ENCODE assay signal across 11 mouse cellular contexts in the genomic region with DNA sequence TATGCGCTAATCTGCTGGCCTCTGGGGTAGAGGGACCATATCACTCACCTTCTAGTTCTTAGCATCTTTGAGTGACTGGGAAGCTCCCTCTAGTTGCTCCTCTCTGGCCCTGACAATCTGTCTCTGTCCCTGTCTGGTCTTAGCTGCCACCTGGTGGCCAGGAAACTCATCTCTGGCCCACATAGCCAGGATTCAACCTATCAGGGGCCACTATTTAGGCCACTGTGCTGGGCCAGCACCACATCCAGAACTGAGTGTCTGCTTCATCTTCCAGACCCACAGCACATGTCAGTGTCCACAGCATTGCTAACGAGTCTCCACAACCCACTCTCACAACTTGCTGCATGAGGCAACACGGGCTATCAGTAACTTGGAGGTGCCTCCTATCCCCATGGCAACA. TPM values are rescaled to one million over a fixed set of nuclear protein-coding genes. Genes with fewer than 3 reads are reported as not detected.
A peak's percentile ranks its signal among the peaks of the same experiment; 100 is the strongest.
DNase-seq lines count a peak whose midpoint lies in the region; ATAC-seq and TF ChIP-seq lines count a peak whose summit lies in the region.
"Had no signal": no experiment of that assay in that cellular context is flagged by ENCODE, and none has a peak within 500 bp of the region (broad histone marks: within the 10 kb centered on the region; RNA-seq: fewer than 3 reads in every experiment).

No protein-coding gene starts in this region.

- peaks cover 38% of the 10 kb centered on the region for H3K36me3 ChIP-seq in heart, postnatal 0 days (replicated peaks; ENCODE audit: control insufficient read depth, insufficient read depth, low read length)
- peaks cover 26% of the 10 kb centered on the region for H3K36me3 ChIP-seq in heart, embryonic 12.5 days
- H3K36me3 ChIP-seq in midbrain, postnatal 0 days (ENCODE audit: insufficient read depth, low read length): peaks cover 40% of the 10 kb centered on the region
- H3K36me3 ChIP-seq in midbrain, embryonic 10.5 days: peaks cover 35% of the 10 kb centered on the region

- ATAC-seq in heart, postnatal 0 days (ENCODE audit: insufficient read depth, low read depth): no peak
- ATAC-seq in heart, embryonic 12.5 days (ENCODE audit: insufficient number of reproducible peaks, low FRiP score): no peak
- ATAC-seq in midbrain, postnatal 0 days (ENCODE audit: low FRiP score): no peak

- no peaks in the 10 kb centered on the region for H3K9me3 ChIP-seq in heart, postnatal 0 days (replicated peaks; ENCODE audit: control insufficient read depth, low read length)
- H3K9me3 ChIP-seq in heart, embryonic 12.5 days (replicated peaks): no peaks in the 10 kb centered on the region
- no peaks in the 10 kb centered on the region for H3K9me3 ChIP-seq in midbrain, postnatal 0 days (ENCODE audit: low read length)
- H3K9me3 ChIP-seq in midbrain, embryonic 10.5 days (replicated peaks): no peaks in the 10 kb centered on the region
- H3K9me3 ChIP-seq: kidney, embryonic 15.5 days; liver, embryonic 15.5 days had no signal

- WGBS in heart, postnatal 0 days: 76% methylated on average over 3 of the region's 3 CpGs
- 87% methylated on average over 3 of the region's 3 CpGs for WGBS in heart, embryonic 12.5 days
- WGBS in midbrain, postnatal 0 days: 87% methylated on average over 3 of the region's 3 CpGs
- WGBS in midbrain, embryonic 10.5 days: 86% methylated on average over 3 of the region's 3 CpGs

- TF ChIP-seq POLR2A in brain, embryonic 14.5 days (IDR thresholded peaks at IDR 0.05; ENCODE audit: borderline replicate concordance, extremely low read depth, insufficient read depth, insufficient read length, poor library complexity, severe bottlenecking): no peak

- H3K27ac ChIP-seq in heart, postnatal 0 days (ENCODE audit: low read depth): no peak overlapping the region
- no peak overlapping the region for H3K27ac ChIP-seq in heart, embryonic 12.5 days (ENCODE audit: poor library complexity, severe bottlenecking)
- H3K27ac ChIP-seq in midbrain, postnatal 0 days (ENCODE audit: low read depth, low read length): no peak overlapping the region
- H3K27ac ChIP-seq in midbrain, embryonic 10.5 days (replicated peaks): no peak overlapping the region
- H3K27ac ChIP-seq: kidney, embryonic 15.5 days; liver, embryonic 15.5 days had no signal

- no peaks in the 10 kb centered on the region for H3K4me1 ChIP-seq in heart, postnatal 0 days (ENCODE audit: control insufficient read depth, insufficient read depth)
- no peaks in the 10 kb centered on the region for H3K4me1 ChIP-seq in heart, embryonic 12.5 days (replicated peaks)
- H3K4me1 ChIP-seq in midbrain, postnatal 0 days (ENCODE audit: insufficient read depth, low read length): no peaks in the 10 kb centered on the region
- no peaks in the 10 kb centered on the region for H3K4me1 ChIP-seq in midbrain, embryonic 10.5 days
- H3K4me1 ChIP-seq: kidney, embryonic 15.5 days had no signal

- no peak overlapping the region for H3K9ac ChIP-seq in heart, postnatal 0 days (replicated peaks; ENCODE audit: low read depth, low read length)
- H3K9ac ChIP-seq in heart, embryonic 12.5 days: no peak overlapping the region
- no peak overlapping the region for H3K9ac ChIP-seq in midbrain, postnatal 0 days (replicated peaks; ENCODE audit: low read length, poor library complexity, severe bottlenecking)
- H3K9ac ChIP-seq: kidney, embryonic 15.5 days; liver, embryonic 15.5 days had no signal

- TF ChIP-seq EP300 in heart, postnatal 0 days (IDR thresholded peaks at IDR 0.05; ENCODE audit: low read depth): no peak

- DNase-seq in heart, postnatal 0 days (ENCODE audit: low spot score): no peak
- peak; percentile 32 for DNase-seq in midbrain, postnatal 0 days (ENCODE audit: low spot score)
- DNase-seq in midbrain, embryonic 10.5 days (ENCODE audit: low spot score): no peak
- peak; percentile 5 for DNase-seq in brain, embryonic 14.5 days (ENCODE audit: low read depth)
- DNase-seq in retina, postnatal 7 days (ENCODE audit: low read depth, low spot score): peak; percentile 20
- no peak for DNase-seq in spleen, postnatal 4 days (ENCODE audit: low spot score in 2 of 2)
- DNase-seq in kidney, adult 11 months: no peak
- DNase-seq: gastrocnemius, postnatal 25 days had no signal

- peak; percentile 58 for TF ChIP-seq CTCF in heart, postnatal 0 days (IDR thresholded peaks at IDR 0.05; ENCODE audit: low read depth)
- TF ChIP-seq CTCF in midbrain, postnatal 0 days (IDR thresholded peaks at IDR 0.05): peak; percentile 71
- TF ChIP-seq CTCF in brain, embryonic 14.5 days (IDR thresholded peaks at IDR 0.05; ENCODE audit: borderline replicate concordance, extremely low read depth, insufficient read depth, insufficient read length): peak; percentile 36; the same call in 1 of the 2 replicates

- H3K27me3 ChIP-seq in heart, postnatal 0 days (ENCODE audit: control insufficient read depth, insufficient read depth, low read length): no peaks in the 10 kb centered on the region
- no peaks in the 10 kb centered on the region for H3K27me3 ChIP-seq in heart, embryonic 12.5 days (replicated peaks)
- no peaks in the 10 kb centered on the region for H3K27me3 ChIP-seq in midbrain, postnatal 0 days (ENCODE audit: insufficient read depth, low read length)
- H3K27me3 ChIP-seq in midbrain, embryonic 10.5 days (ENCODE audit: low read depth, poor library complexity, severe bottlenecking): no peaks in the 10 kb centered on the region
- H3K27me3 ChIP-seq: kidney, embryonic 15.5 days; liver, embryonic 15.5 days had no signal

- no peak overlapping the region for H3K4me2 ChIP-seq in heart, postnatal 0 days (ENCODE audit: low read depth, low read length)
- no peak overlapping the region for H3K4me2 ChIP-seq in heart, embryonic 12.5 days
- no peak overlapping the region for H3K4me2 ChIP-seq in midbrain, postnatal 0 days (ENCODE audit: low read depth, low read length, poor library complexity, severe bottlenecking)
- H3K4me2 ChIP-seq: kidney, embryonic 15.5 days; liver, embryonic 15.5 days had no signal

- H3K4me3 ChIP-seq in heart, postnatal 0 days (ENCODE audit: low read depth, low read length): no peak overlapping the region
- no peak overlapping the region for H3K4me3 ChIP-seq in heart, embryonic 12.5 days
- no peak overlapping the region for H3K4me3 ChIP-seq in midbrain, postnatal 0 days (ENCODE audit: low read depth, low read length)
- no peak overlapping the region for H3K4me3 ChIP-seq in midbrain, embryonic 10.5 days
- H3K4me3 ChIP-seq: kidney, embryonic 15.5 days; liver, embryonic 15.5 days had no signal

RNA-seq across cellular contexts. Expression of gene Icam2, which starts 9.8 kb away (rescaled TPM):
- total RNA-seq in heart, postnatal 0 days (2014; rRNA removed; ENCODE audit: low replicate concordance): 66.6 and 76.3 TPM in 2 replicates
- 72.9 and 74.9 TPM in 2 replicates for polyA plus RNA-seq in heart, postnatal 0 days (2015; fragmentation: Nextera tagmentation; extraction: Ambion mirVana)
- polyA plus RNA-seq in heart, embryonic 12.5 days (2016; fragmentation: Nextera tagmentation; extraction: Ambion mirVana): 59.7 and 68.4 TPM in 2 replicates
- total RNA-seq in midbrain, postnatal 0 days (2014; rRNA removed): 11.9 and 15.5 TPM in 2 replicates
- polyA plus RNA-seq in midbrain, postnatal 0 days (2015; fragmentation: Nextera tagmentation; extraction: Ambion mirVana): 7.4 and 8.7 TPM in 2 replicates
- polyA plus RNA-seq in midbrain, embryonic 10.5 days (2016; fragmentation: Nextera tagmentation; extraction: Ambion mirVana): 13.4 and 15.0 TPM in 2 replicates
- 11.5 and 11.9 TPM in 2 replicates for polyA plus RNA-seq in brain, embryonic 14.5 days (2012; rRNA removed)

RNA-seq across cellular contexts. Expression of gene Prr29, which starts 32.4 kb away (rescaled TPM):
- 0.50 TPM in 1 of 2 replicates, not detected in the other for total RNA-seq in heart, postnatal 0 days (2014; rRNA removed; ENCODE audit: low replicate concordance)
- 0.49 and 0.55 TPM in 2 replicates for polyA plus RNA-seq in heart, postnatal 0 days (2015; fragmentation: Nextera tagmentation; extraction: Ambion mirVana)
- polyA plus RNA-seq in heart, embryonic 12.5 days (2016; fragmentation: Nextera tagmentation; extraction: Ambion mirVana): 0.28 TPM in 1 of 2 replicates, not detected in the other
- total RNA-seq in midbrain, postnatal 0 days (2014; rRNA removed): 0.33 and 1.6 TPM in 2 replicates
- polyA plus RNA-seq in midbrain, postnatal 0 days (2015; fragmentation: Nextera tagmentation; extraction: Ambion mirVana): 0.38 TPM in 1 of 2 replicates, not detected in the other
- polyA plus RNA-seq in midbrain, embryonic 10.5 days (2016; fragmentation: Nextera tagmentation; extraction: Ambion mirVana): 0.10 TPM in 1 of 2 replicates, not detected in the other
- polyA plus RNA-seq in brain, embryonic 14.5 days (2012; rRNA removed): not detected in 2 replicates
- polyA plus RNA-seq: liver, embryonic 15.5 days had no signal

RNA-seq across cellular contexts. Expression of gene Scn4a, which starts 44.6 kb away (rescaled TPM):
- 0.70 and 0.76 TPM in 2 replicates for total RNA-seq in heart, postnatal 0 days (2014; rRNA removed; ENCODE audit: low replicate concordance)
- polyA plus RNA-seq in heart, postnatal 0 days (2015; fragmentation: Nextera tagmentation; extraction: Ambion mirVana): 0.23 and 0.51 TPM in 2 replicates
- 0.08 and 0.13 TPM in 2 replicates for polyA plus RNA-seq in heart, embryonic 12.5 days (2016; fragmentation: Nextera tagmentation; extraction: Ambion mirVana)
- total RNA-seq in midbrain, postnatal 0 days (2014; rRNA removed): 0.05 TPM in 1 of 2 replicates, not detected in the other
- 0.02 TPM in 1 of 2 replicates, not detected in the other for polyA plus RNA-seq in midbrain, postnatal 0 days (2015; fragmentation: Nextera tagmentation; extraction: Ambion mirVana)
- polyA plus RNA-seq in midbrain, embryonic 10.5 days (2016; fragmentation: Nextera tagmentation; extraction: Ambion mirVana): 0.10 and 0.15 TPM in 2 replicates
- polyA plus RNA-seq in brain, embryonic 14.5 days (2012; rRNA removed): 0.01 and 0.07 TPM in 2 replicates

Comparison
In these comparisons a context has a peak if more than half of its experiments do, and no peak if none do; other contexts are left out.
1. DNase-seq: peak in midbrain, postnatal 0 days (single experiment), brain, embryonic 14.5 days (single experiment) and retina, postnatal 7 days (single experiment); none in heart, postnatal 0 days (single experiment), midbrain, embryonic 10.5 days (single experiment), spleen, postnatal 4 days (0 of 2) and kidney, adult 11 months (single experiment).
2. Peak in every context shown above with its lines, with median percentiles within 50 percentile points of each other: CTCF ChIP-seq.